Mouse (Mus musculus) limb, embryonic 10.5 days (tissue): ENCODE data around the gene Tprkb. TPM values are rescaled to one million over a fixed set of nuclear protein-coding genes. Genes with fewer than 3 reads are reported as not detected.
"Not testable (repeated sequence)": the region's sequence is repeated elsewhere in the genome, so short reads cannot be mapped to it uniquely, and the experiment has no call there.

Source experiments
- DNase-seq: peaks from one replicate; pipeline ENCODE4 v3.0.0-alpha.2; 2017; ENCODE audit warnings: low spot score
- H3K27ac ChIP-seq: fragments of 300-500 bp; sonication (generic); 2 replicates; pipeline ENCODE4 v1.5.1; 2016; ENCODE audit warnings: mild to moderate bottlenecking
- H3K27me3 ChIP-seq: fragments of 300-500 bp; sonication (generic); 2 replicates; pipeline ENCODE4 v1.6.1; 2016; ENCODE audit warnings: low read depth, mild to moderate bottlenecking; ENCODE audit not compliant: poor library complexity, severe bottlenecking
- H3K36me3 ChIP-seq: fragments of 300-500 bp; sonication (generic); 2 replicates; pipeline ENCODE4 v1.6.1; 2016; ENCODE audit warnings: mild to moderate bottlenecking, moderate library complexity
- H3K4me1 ChIP-seq: fragments of 300-500 bp; sonication (generic); 2 replicates; pipeline ENCODE4 v1.6.1; 2016
- H3K4me3 ChIP-seq: fragments of 300-500 bp; sonication (generic); 2 replicates; pipeline ENCODE4 v1.5.1; 2016; ENCODE audit warnings: mild to moderate bottlenecking, moderate library complexity
- H3K9me3 ChIP-seq: fragments of 300-500 bp; sonication (generic); replicated peaks from 2 replicates; pipeline ENCODE4 v1.6.1; 2016; ENCODE audit warnings: mild to moderate bottlenecking
- WGBS: fragments of 180-500 bp; shearing (Covaris S2); methylation state at CpG from one replicate; pipeline ENCODE4 v1.1.7; 2016; 5-methylcytosine and 5-hydroxymethylcytosine counted together
- polyA plus RNA-seq: library from polyadenylated mRNA; unstranded; fragments of >200 nt; fragmentation: Nextera tagmentation; extraction: Ambion mirVana; gene quantifications from 2 replicates; pipeline ENCODE4 v1.2.1, GENCODE M21; 2016

The Tprkb gene
- polyA plus RNA-seq, 1 experiment from 2014 or later = 27.5 TPM

- WGBS = 92% methylated on average over 9 of the region's 9 CpGs
- no peak for DNase-seq
- peaks cover 76% of the 10 kb centered on the region for H3K36me3 ChIP-seq
- no peaks in the 10 kb centered on the region for H3K4me1 ChIP-seq
- H3K9me3 ChIP-seq = no peaks in the 10 kb centered on the region
- H3K27me3 ChIP-seq = no peaks in the 10 kb centered on the region
- no peak overlapping the region for H3K27ac ChIP-seq
- no peak overlapping the region for H3K4me3 ChIP-seq
Measured at GRCm38 (mm10) chr6:85927476-85928464, 16.1 kb downstream of the Tprkb start.

DNA sequence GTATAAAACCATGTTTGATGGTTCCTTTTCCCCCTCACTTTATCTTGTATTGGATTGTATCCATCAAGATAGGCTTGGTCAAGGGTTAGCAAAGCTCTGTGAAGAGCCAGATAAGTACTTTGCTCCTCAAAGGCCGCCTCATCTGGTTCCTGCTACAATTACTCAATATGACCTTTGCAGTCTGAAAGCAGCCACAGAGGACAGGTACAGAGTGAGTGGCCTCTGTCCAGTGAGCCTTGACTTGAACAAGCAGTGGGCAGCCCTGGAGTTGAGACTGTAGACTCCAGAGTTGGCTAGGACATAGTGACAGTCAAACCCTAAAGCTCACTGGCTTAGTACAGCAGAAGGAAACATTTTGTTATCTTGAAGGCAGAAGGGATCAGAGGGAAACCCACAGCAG is 17.6 kb downstream of the Tprkb start:
- 81% methylated on average over 1 of the region's 1 CpGs for WGBS
- Histone ChIP-seq H3K4me3 (no peak overlapping the region), H3K36me3 (peaks cover 67% of the 10 kb centered on the region), H3K27me3 (no peaks in the 10 kb centered on the region), H3K4me1 (no peaks in the 10 kb centered on the region), H3K27ac (no peak overlapping the region), H3K9me3 (no peaks in the 10 kb centered on the region)
- no peak for DNase-seq

GRCm38 (mm10) chr6:85934047-85934446 is 22.4 kb downstream of the Tprkb start:
- peaks cover 21% of the 10 kb centered on the region for H3K36me3 ChIP-seq
- WGBS = 86% methylated on average over 8 of the region's 8 CpGs
- no peaks in the 10 kb centered on the region for H3K27me3 ChIP-seq
- no peaks in the 10 kb centered on the region for H3K9me3 ChIP-seq
- peaks cover 10% of the 10 kb centered on the region for H3K4me1 ChIP-seq
- no peak overlapping the region for H3K4me3 ChIP-seq
- H3K27ac ChIP-seq = no peak overlapping the region
- DNase-seq = no peak

GRCm38 (mm10) chr6:85935646-85936045 is 24.0 kb downstream of the Tprkb start:
- no peaks in the 10 kb centered on the region for H3K27me3 ChIP-seq
- peaks cover 10% of the 10 kb centered on the region for H3K4me1 ChIP-seq
- WGBS = 70% methylated on average over 3 of the region's 3 CpGs
- peaks cover 9% of the 10 kb centered on the region for H3K36me3 ChIP-seq
- no peak for DNase-seq
- H3K27ac ChIP-seq = no peak overlapping the region
- no peaks in the 10 kb centered on the region for H3K9me3 ChIP-seq
- H3K4me3 ChIP-seq = no peak overlapping the region

- Histone ChIP-seq H3K27ac (peak overlapping the region; percentile 76), H3K4me3 (peak overlapping the region; percentile 57), H3K36me3 (peaks cover 13% of the 10 kb centered on the region)
- not testable (repeated sequence) for H3K4me1 ChIP-seq, H3K27me3 ChIP-seq, H3K9me3 ChIP-seq
- WGBS = 2% methylated on average over 50 of the region's 50 CpGs
- DNase-seq = peak; percentile 80
Measured at GRCm38 (mm10) chr6:85936508-85937465, 25.1 kb downstream of the Tprkb start.

DNA sequence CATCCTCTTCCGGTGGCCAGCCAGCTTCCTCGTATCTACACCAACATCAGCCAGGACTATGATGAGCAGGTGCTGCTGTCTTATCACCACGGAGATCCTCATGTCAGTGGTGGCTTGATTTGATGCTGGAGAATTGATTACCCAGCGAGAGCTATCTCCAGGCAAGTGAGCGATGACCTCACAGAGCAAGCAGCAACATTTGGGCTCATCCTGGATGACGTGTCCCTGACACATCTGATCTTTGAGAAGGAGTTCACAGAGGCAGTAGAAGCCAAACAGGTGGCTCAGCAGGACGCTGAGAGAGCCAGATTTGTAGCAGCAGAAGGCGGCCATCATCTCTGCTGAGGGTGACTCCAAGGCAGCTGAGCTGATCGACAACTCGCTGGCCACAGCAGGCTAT is 27.0 kb downstream of the Tprkb start:
- Histone ChIP-seq H3K36me3 (peaks cover 26% of the 10 kb centered on the region), H3K4me3 (no peak overlapping the region), H3K27me3 (no peaks in the 10 kb centered on the region), H3K27ac (no peak overlapping the region), H3K9me3 (no peaks in the 10 kb centered on the region), H3K4me1 (peaks cover 10% of the 10 kb centered on the region)
- DNase-seq = no peak
- WGBS = 84% methylated on average over 10 of the region's 10 CpGs

DNA sequence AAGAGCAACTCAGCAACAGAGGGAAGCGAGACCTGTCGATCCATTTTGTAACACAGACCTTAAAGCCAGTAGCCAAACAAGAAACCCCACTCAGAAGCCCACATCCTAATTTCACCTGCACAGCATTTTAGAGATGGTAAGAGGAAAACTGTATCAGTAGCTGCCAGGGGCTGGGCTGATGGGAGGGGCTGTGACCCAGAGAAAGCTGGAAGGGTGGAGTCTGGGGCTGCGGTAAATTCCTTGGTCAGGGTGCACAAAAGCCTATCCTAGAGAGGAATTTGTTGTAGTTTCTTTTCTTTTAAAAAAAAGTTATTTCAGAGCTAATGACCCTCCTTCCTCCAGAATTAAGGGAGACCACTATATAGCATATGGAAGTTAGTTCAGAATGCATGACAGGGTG is 30.8 kb downstream of the Tprkb start:
- DNase-seq = no peak
- Histone ChIP-seq H3K27ac (no peak overlapping the region), H3K4me3 (no peak overlapping the region), H3K27me3 (no peaks in the 10 kb centered on the region), H3K9me3 (no peaks in the 10 kb centered on the region), H3K36me3 (peaks cover 63% of the 10 kb centered on the region), H3K4me1 (peaks cover 2% of the 10 kb centered on the region)
- 94% methylated on average over 3 of the region's 3 CpGs for WGBS

DNA sequence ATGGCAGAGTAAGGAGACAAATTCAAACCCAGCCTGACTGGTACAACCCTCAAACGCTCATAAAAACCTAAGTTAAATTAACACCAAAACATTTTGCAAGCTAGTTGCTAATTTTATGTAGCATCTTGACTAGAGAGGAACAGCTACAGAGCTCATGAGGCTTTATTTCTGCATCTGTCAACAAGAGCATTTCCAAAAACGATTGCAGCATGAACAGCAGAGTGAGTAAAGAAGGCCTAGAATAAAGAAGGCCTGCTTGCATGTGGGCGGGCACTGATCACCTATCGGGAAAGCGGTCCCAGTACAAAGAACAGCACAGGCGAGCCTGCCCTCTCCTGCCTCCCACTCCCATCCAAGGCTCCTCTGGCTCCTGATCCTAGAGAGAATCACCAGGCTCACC is 36.9 kb downstream of the Tprkb start:
- DNase-seq = no peak
- H3K36me3 ChIP-seq = peaks cover 100% of the 10 kb centered on the region
- H3K4me3 ChIP-seq = no peak overlapping the region
- no peaks in the 10 kb centered on the region for H3K27me3 ChIP-seq
- H3K9me3 ChIP-seq = no peaks in the 10 kb centered on the region
- 86% methylated on average over 6 of the region's 6 CpGs for WGBS
- H3K4me1 ChIP-seq = no peaks in the 10 kb centered on the region
- H3K27ac ChIP-seq = no peak overlapping the region

- Histone ChIP-seq H3K27me3 (no peaks in the 10 kb centered on the region), H3K4me3 (no peak overlapping the region), H3K27ac (no peak overlapping the region), H3K4me1 (peaks cover 8% of the 10 kb centered on the region), H3K9me3 (no peaks in the 10 kb centered on the region), H3K36me3 (peaks cover 66% of the 10 kb centered on the region)
- WGBS = 92% methylated on average over 3 of the region's 3 CpGs
- no peak for DNase-seq
Measured at GRCm38 (mm10) chr6:85957581-85957980, 45.9 kb downstream of the Tprkb start.

GRCm38 (mm10) chr6:85961101-85962091 is 49.7 kb downstream of the Tprkb start, which contains the start of gene Dusp11:
Gene Dusp11 (minus strand): TSS chr6:85961667.
- no peaks in the 10 kb centered on the region for H3K27me3 ChIP-seq
- H3K4me3 ChIP-seq = peak within 1 kb of the TSS; percentile 92
- H3K4me1 ChIP-seq = peaks cover 8% of the 10 kb centered on the region
- H3K27ac ChIP-seq = peak within 1 kb of the TSS; percentile 94
- H3K9me3 ChIP-seq = no peaks in the 10 kb centered on the region
- H3K36me3 ChIP-seq = peaks cover 30% of the 10 kb centered on the region
- peak; percentile 94 for DNase-seq
- under 1% methylated on average over 70 of the region's 70 CpGs for WGBS

- 59% methylated on average over 6 of the region's 6 CpGs for WGBS
- not testable (repeated sequence) for H3K27me3 ChIP-seq, DNase-seq, H3K4me1 ChIP-seq, H3K27ac ChIP-seq, H3K9me3 ChIP-seq, H3K4me3 ChIP-seq, H3K36me3 ChIP-seq
Measured at GRCm38 (mm10) chr6:85966081-85966480, 54.4 kb downstream of the Tprkb start.

- no peak for DNase-seq
- H3K27me3 ChIP-seq = no peaks in the 10 kb centered on the region
- peaks cover 4% of the 10 kb centered on the region; the same call in 1 of the 2 replicates for H3K4me1 ChIP-seq
- H3K9me3 ChIP-seq = no peaks in the 10 kb centered on the region
- H3K4me3 ChIP-seq = no peak overlapping the region
- WGBS = 76% methylated on average over 4 of the region's 4 CpGs
- no peaks in the 10 kb centered on the region for H3K36me3 ChIP-seq
- H3K27ac ChIP-seq = no peak overlapping the region
Measured at GRCm38 (mm10) chr6:85966686-85967085, 55.0 kb downstream of the Tprkb start.
